Mouse (Mus musculus) yolk sac, embryonic 10.5 days (tissue): ENCODE measurements around the gene Dnaja2.

Experiments used
- DNase-seq: peaks from one replicate; pipeline ENCODE4 v3.0.0-alpha.2; 2017; ENCODE audit warnings: low spot score

The Dnaja2 gene

GRCm38 (mm10) chr8:85555181-85556145 lies at the start of gene Dnaja2:
Dnaja2 (minus strand) TSS chr8:85555344.
- DNase-seq, result peak; percentile 90

GRCm38 (mm10) chr8:85604201-85604600 lies 49.1 kb upstream of the Dnaja2 start:
- no peak for DNase-seq

GRCm38 (mm10) chr8:85603203-85603895 lies 48.2 kb upstream of the Dnaja2 start:
- DNase-seq, result no peak

- DNase-seq, result no peak
These were observed 47.6 kb upstream of the Dnaja2 start for GRCm38 (mm10) chr8:85602737-85603136.

GRCm38 (mm10) chr8:85601741-85602140 lies 46.6 kb upstream of the Dnaja2 start:
- no peak for DNase-seq

- DNase-seq, result peak; percentile 63
These were observed 42.5 kb upstream of the Dnaja2 start for GRCm38 (mm10) chr8:85597413-85598191.

GRCm38 (mm10) chr8:85595391-85595790 lies 40.2 kb upstream of the Dnaja2 start:
- DNase-seq, result peak; percentile 83

- peak; percentile 60 for DNase-seq
These were observed 39.8 kb upstream of the Dnaja2 start for GRCm38 (mm10) chr8:85594983-85595382.

- peak; percentile 47 for DNase-seq
These were observed 38.2 kb upstream of the Dnaja2 start for GRCm38 (mm10) chr8:85593324-85593723.

- DNase-seq, result no peak
These were observed 36.4 kb upstream of the Dnaja2 start for GRCm38 (mm10) chr8:85591532-85591931.

GRCm38 (mm10) chr8:85590258-85590657 lies 35.1 kb upstream of the Dnaja2 start:
- no peak for DNase-seq

GRCm38 (mm10) chr8:85588596-85588995 lies 33.5 kb upstream of the Dnaja2 start:
- no peak for DNase-seq

GRCm38 (mm10) chr8:85577666-85578065 lies 22.5 kb upstream of the Dnaja2 start:
- no peak for DNase-seq

- DNase-seq, result no peak
These were observed 18.9 kb upstream of the Dnaja2 start for GRCm38 (mm10) chr8:85573972-85574496.

GRCm38 (mm10) chr8:85570466-85570865 lies 15.3 kb upstream of the Dnaja2 start:
- DNase-seq, result no peak

GRCm38 (mm10) chr8:85567801-85568200 lies 12.7 kb upstream of the Dnaja2 start:
- DNase-seq, result peak; percentile 17

GRCm38 (mm10) chr8:85565186-85565585 lies 10.0 kb upstream of the Dnaja2 start:
- DNase-seq, result no peak

GRCm38 (mm10) chr8:85563336-85563735 lies 8.2 kb upstream of the Dnaja2 start:
- DNase-seq, result no peak

GRCm38 (mm10) chr8:85559966-85560365 lies 4.8 kb upstream of the Dnaja2 start:
- DNase-seq, result no peak

GRCm38 (mm10) chr8:85559201-85559600 lies 4.1 kb upstream of the Dnaja2 start:
- DNase-seq, result no peak

- no peak for DNase-seq
These were observed 2.5 kb upstream of the Dnaja2 start for GRCm38 (mm10) chr8:85557601-85557986.

- DNase-seq, result no peak
These were observed 1.9 kb upstream of the Dnaja2 start for GRCm38 (mm10) chr8:85556986-85557600.
